Mouse (Mus musculus) heart, embryonic 14.5 days (tissue): ENCODE measurements around the gene Msh2. TPM values are rescaled to one million over a fixed set of nuclear protein-coding genes. Genes with fewer than 3 reads are reported as not detected.

Source experiments
- ATAC-seq: fragments of 200-750 bp; cut with Nextera tagmentation; 2 replicates; pipeline ENCODE4 v1.8.0; 2017; ENCODE audit warnings: low read depth, moderate TSS enrichment; ENCODE audit not compliant: insufficient number of reproducible peaks, insufficient read depth, low FRiP score
- H3K27ac ChIP-seq, 2 experiments: fragments of 200-500 bp in 1 of 2; fragments of 300-500 bp in 1 of 2; sonication (generic) in 1 of 2; replicated peaks in 1 of 2; 2 replicates each; pipeline ENCODE4 v1.5.1; 2012 to 2014; ENCODE audit warnings: low read depth in 2 of 2, low read length in 2 of 2, control low read depth in 1 of 2, mild to moderate bottlenecking in 1 of 2, mixed read lengths in 1 of 2; ENCODE audit not compliant: control insufficient read depth in 1 of 2, insufficient read depth in 1 of 2
- H3K27me3 ChIP-seq: fragments of 300-500 bp; sonication (generic); 2 replicates; pipeline ENCODE4 v1.6.1; 2014; ENCODE audit warnings: mild to moderate bottlenecking, low read length, control low read depth; ENCODE audit not compliant: control insufficient read depth, insufficient read depth
- H3K36me3 ChIP-seq: fragments of 300-500 bp; sonication (generic); 2 replicates; pipeline ENCODE4 v1.6.1; 2014; ENCODE audit warnings: mild to moderate bottlenecking, control low read depth, low read length, mixed read lengths; ENCODE audit not compliant: control insufficient read depth, insufficient read depth
- H3K4me1 ChIP-seq, 2 experiments: fragments of 200-500 bp in 1 of 2; fragments of 300-500 bp in 1 of 2; sonication (generic) in 1 of 2; 2 replicates each; pipeline ENCODE4 v1.6.1; 2012 to 2014; ENCODE audit warnings: low read length in 2 of 2, control low read depth in 1 of 2, mixed read lengths in 1 of 2; ENCODE audit not compliant: control insufficient read depth in 2 of 2, insufficient read depth in 2 of 2
- H3K4me2 ChIP-seq: fragments of 300-500 bp; sonication (generic); 2 replicates; pipeline ENCODE4 v1.6.1; 2014; ENCODE audit warnings: mild to moderate bottlenecking, low read length
- H3K4me3 ChIP-seq, 2 experiments: fragments of 200-500 bp in 1 of 2; fragments of 300-500 bp in 1 of 2; sonication (generic) in 1 of 2; 2 replicates each; pipeline ENCODE4 v1.5.1; 2012 to 2014; ENCODE audit warnings: low read length in 2 of 2, mild to moderate bottlenecking in 2 of 2, control low read depth in 1 of 2, low read depth in 1 of 2, moderate library complexity in 1 of 2; ENCODE audit not compliant: control insufficient read depth in 1 of 2, insufficient read depth in 1 of 2
- H3K9ac ChIP-seq: fragments of 300-500 bp; sonication (generic); 2 replicates; pipeline ENCODE4 v1.6.1; 2014; ENCODE audit warnings: mild to moderate bottlenecking, low read length
- H3K9me3 ChIP-seq: fragments of 300-500 bp; sonication (generic); 2 replicates; pipeline ENCODE4 v1.6.1; 2016; ENCODE audit warnings: low read length, control low read depth; ENCODE audit not compliant: control insufficient read depth
- WGBS: fragments of 180-500 bp; shearing (Covaris S2); extraction: QIAGEN DNeasy Blood & Tissue Kit; methylation state at CpG from one replicate; pipeline ENCODE4 v1.1.7; 2014; 5-methylcytosine and 5-hydroxymethylcytosine counted together
- polyA plus RNA-seq: library from polyadenylated mRNA; unstranded; fragments of >200 nt; fragmentation: Nextera tagmentation; extraction: Ambion mirVana; gene quantifications from 2 replicates; pipeline ENCODE4 v1.2.1, GENCODE M21; 2014

The Msh2 gene
- polyA plus RNA-seq, 1 experiment from 2014 or later = 23.5 TPM

DNA sequence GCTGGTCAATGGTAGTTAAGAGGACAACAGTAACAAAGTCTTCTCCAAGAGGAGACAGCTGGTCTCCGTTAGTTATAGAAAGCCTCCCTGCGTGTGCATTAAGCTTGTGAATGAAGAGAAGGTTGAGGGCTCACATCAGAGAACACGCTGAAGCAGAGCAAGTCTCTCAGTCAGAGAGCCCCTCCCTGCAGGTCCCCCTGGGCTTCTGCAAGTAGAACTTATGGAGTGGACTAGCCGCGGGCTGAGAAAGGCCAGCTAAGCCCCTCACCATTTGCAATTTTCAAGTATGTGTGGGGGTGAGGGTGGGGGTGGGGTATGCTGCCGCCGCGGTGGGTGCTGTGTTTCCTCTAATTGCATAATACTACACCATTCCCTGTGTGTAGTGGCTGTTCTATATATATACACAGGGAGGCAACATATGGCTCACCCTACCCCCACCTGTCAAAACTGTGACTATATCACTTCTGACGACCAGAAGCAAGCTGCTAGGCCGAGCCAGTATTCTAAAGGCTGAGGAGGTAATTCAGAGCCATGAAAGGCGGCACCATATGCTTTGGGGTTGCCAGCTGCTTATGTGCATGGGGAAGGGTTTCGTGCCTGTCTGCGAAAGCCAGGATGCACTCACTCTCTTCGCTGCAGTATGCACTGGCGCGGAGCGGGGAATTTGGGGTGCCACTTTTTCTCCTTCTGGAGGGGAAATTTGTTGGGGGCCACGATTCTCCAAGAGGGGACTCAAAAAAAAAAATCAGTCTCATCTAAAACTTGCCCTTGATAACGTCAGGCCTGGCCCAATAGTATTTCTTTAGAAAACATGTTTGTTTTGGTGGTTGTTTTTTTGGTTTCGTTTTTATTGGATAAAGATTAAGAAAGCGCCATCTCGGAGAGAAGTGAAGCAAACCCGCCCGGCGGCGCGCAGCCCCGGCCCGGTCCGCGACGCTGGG is 73.1 kb downstream of the Msh2 start:
- 9% methylated on average over 32 of the region's 32 CpGs for WGBS

DNA sequence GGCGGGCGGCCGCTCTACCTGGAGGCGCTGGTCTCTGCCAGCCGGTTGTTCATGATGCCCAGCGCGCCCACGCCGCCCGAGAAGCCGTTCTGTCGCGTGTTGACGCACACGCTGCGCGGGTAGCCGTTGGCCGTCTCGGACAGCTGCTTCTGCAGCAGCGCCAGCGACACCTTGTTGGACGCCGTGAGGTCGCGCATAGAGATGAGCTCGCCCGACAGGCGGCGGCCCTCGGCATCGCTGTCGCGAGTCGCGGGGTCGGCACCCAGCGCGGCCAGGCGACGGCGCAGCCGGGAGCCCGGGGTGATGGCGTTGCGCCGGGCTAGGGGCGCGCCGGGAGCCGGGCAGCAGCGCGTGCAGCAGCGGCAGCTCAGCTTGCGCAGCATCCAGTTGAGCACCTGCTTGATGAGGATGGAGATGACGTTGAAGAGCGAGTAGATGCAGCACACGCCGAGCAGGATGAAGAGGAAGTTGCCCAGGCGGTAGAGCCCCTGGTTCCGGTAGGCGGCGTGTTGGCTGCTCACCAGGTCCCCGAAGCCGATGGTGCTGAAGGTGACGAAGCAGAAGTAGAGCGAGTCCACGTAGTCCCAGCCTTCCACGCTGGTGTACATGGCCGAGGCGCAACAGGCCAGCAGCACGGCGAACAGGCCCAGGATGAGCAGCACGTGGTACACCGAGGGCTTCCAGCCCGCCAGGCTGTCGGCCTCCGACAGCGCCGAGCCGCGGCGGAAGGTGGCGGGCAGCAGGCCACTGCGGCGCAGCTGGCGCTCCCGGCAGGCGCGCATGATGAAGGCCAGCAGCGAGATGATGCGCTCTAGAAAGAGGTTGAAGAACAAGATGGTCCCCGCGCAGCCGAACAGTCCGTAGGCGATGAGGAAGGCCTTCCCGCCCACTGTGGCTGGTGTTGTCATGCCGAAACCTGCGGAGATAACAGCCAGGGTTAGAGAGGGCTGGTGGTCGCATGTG is 74.1 kb downstream of the Msh2 start:
- peaks cover 60% of the 10 kb centered on the region for H3K27me3 ChIP-seq
- WGBS = under 1% methylated on average over 101 of the region's 101 CpGs
- H3K36me3 ChIP-seq = no peaks in the 10 kb centered on the region
- no peaks in the 10 kb centered on the region for H3K9me3 ChIP-seq
- H3K4me3 ChIP-seq = peak overlapping the region; percentile 57 to 61
- H3K4me2 ChIP-seq = peak overlapping the region; percentile 98
- ATAC-seq = peak; percentile 50
- H3K27ac ChIP-seq = no peak overlapping the region
- H3K9ac ChIP-seq = peak overlapping the region; percentile 50
- peaks cover 2 to 3% of the 10 kb centered on the region in 2 experiments; a peak in 1 of 4 replicates for H3K4me1 ChIP-seq

More for the DNA sequence above, 73.1 kb downstream of the Msh2 start:
- H3K36me3 ChIP-seq = no peaks in the 10 kb centered on the region
- peaks cover 60% of the 10 kb centered on the region for H3K27me3 ChIP-seq
- ATAC-seq = no peak
- peak overlapping the region; percentile 98 for H3K4me2 ChIP-seq
- peak overlapping the region; percentile 50 for H3K9ac ChIP-seq
- H3K4me3 ChIP-seq = peak overlapping the region; percentile 57 to 61
- H3K27ac ChIP-seq = no peak overlapping the region
- H3K4me1 ChIP-seq = peaks cover 2 to 3% of the 10 kb centered on the region in 2 experiments; a peak in 1 of 4 replicates
- no peaks in the 10 kb centered on the region for H3K9me3 ChIP-seq

GRCm38 (mm10) chr17:87760315-87760714 is 88.2 kb downstream of the Msh2 start:
- Histone ChIP-seq H3K4me3 (no peak overlapping the region), H3K4me2 (no peak overlapping the region), H3K27ac (no peak overlapping the region), H3K4me1 (no peaks in the 10 kb centered on the region), H3K9ac (no peak overlapping the region), H3K27me3 (no peaks in the 10 kb centered on the region), H3K9me3 (no peaks in the 10 kb centered on the region), H3K36me3 (no peaks in the 10 kb centered on the region)
- 74% methylated on average over 4 of the region's 4 CpGs for WGBS
- no peak for ATAC-seq

DNA sequence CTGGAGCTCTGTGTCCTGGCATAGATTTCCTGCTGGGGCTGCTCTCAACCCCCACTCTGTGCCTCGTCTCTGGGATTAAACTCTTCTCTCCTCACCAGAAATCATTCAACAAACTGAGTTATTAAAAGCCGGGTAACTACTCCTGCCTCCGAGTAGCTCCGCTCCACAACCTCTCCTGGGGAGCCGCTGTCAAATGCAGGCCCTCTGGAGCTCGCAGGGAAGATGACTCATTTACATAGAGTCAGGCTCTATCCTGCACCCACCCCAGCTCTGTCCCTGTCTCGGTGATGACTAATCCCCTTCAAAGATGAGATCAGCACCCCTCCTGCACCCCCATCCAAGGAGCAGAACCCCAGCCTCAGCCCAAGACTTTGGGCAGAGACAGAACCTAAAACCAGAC is 91.0 kb downstream of the Msh2 start:
- Histone ChIP-seq H3K27me3 (no peaks in the 10 kb centered on the region), H3K4me1 (no peaks in the 10 kb centered on the region), H3K9me3 (no peaks in the 10 kb centered on the region), H3K27ac (no peak overlapping the region), H3K9ac (no peak overlapping the region), H3K4me3 (no peak overlapping the region), H3K4me2 (no peak overlapping the region), H3K36me3 (no peaks in the 10 kb centered on the region)
- 52% methylated on average over 7 of the region's 7 CpGs for WGBS
- ATAC-seq = no peak

GRCm38 (mm10) chr17:87765031-87765430 is 92.9 kb downstream of the Msh2 start:
- Histone ChIP-seq H3K4me2 (no peak overlapping the region), H3K9me3 (peaks cover 6% of the 10 kb centered on the region; the same call in 1 of the 2 replicates), H3K36me3 (no peaks in the 10 kb centered on the region), H3K4me3 (no peak overlapping the region), H3K27me3 (no peaks in the 10 kb centered on the region), H3K27ac (no peak overlapping the region), H3K4me1 (no peaks in the 10 kb centered on the region), H3K9ac (no peak overlapping the region)
- 92% methylated on average over 11 of the region's 11 CpGs for WGBS
- ATAC-seq = no peak

DNA sequence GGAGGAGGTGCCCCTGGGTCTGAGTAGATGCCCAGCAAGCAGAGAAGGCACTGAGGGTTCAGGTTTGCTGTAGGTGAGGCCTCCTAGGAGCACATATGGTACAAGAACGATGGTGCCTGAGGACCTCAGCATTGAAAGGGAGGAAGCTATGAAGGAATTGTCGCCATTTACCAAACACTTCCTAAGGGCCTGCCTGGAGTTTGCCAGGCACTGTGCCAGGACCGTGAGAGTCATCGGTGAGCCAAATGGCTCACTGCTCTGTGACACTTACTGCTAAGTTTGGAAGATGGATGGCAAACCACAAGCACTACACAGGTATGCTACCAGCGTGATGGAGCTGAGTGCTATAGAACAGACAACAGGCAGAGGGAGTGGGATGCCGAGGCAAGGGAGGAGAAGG is 94.8 kb downstream of the Msh2 start:
- Histone ChIP-seq H3K9ac (no peak overlapping the region), H3K4me3 (no peak overlapping the region), H3K4me2 (no peak overlapping the region), H3K4me1 (no peaks in the 10 kb centered on the region), H3K36me3 (no peaks in the 10 kb centered on the region), H3K27ac (no peak overlapping the region), H3K27me3 (no peaks in the 10 kb centered on the region), H3K9me3 (peaks cover 6% of the 10 kb centered on the region; the same call in 1 of the 2 replicates)
- 69% methylated on average over 6 of the region's 6 CpGs for WGBS
- ATAC-seq = no peak

DNA sequence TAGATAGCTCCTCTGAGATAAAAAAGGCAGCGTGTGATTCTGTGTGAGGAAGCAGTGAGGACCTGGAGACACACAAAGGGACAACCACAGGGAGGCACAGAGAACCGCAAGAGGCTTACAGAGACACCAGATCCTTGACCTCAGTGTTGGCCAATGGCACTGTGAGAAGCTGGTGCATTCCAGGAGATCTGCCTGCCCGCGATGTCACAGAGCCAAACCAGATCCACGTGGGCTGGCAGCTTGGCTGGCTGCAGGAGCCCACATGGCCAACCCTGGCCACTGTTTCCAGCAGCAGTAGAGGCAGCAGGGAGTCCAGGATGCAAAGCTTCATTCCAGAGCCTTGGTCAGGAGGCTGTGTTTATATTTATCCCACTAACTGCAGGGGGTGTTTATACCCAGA is 98.6 kb downstream of the Msh2 start:
- H3K4me2 ChIP-seq = no peak overlapping the region
- H3K9ac ChIP-seq = no peak overlapping the region
- 20% methylated on average over 5 of the region's 5 CpGs for WGBS
- no peaks in the 10 kb centered on the region for H3K36me3 ChIP-seq
- peaks cover 6% of the 10 kb centered on the region; the same call in 1 of the 2 replicates for H3K9me3 ChIP-seq
- H3K4me3 ChIP-seq = no peak overlapping the region
- H3K27me3 ChIP-seq = no peaks in the 10 kb centered on the region
- H3K27ac ChIP-seq = no peak overlapping the region
- H3K4me1 ChIP-seq = no peaks in the 10 kb centered on the region
- ATAC-seq = no peak
